Mouse (Mus musculus) forebrain, embryonic 14.5 days (tissue): Measurements from ENCODE around the gene Slc25a5. TPM values are rescaled to one million over a fixed set of nuclear protein-coding genes. Genes with fewer than 3 reads are reported as not detected.
"Not testable (repeated sequence)": the region's sequence is repeated elsewhere in the genome, so short reads cannot be mapped to it uniquely, and the experiment has no call there.

Experiments
- ATAC-seq: fragments of 200-750 bp; cut with Nextera tagmentation; 2 replicates; pipeline ENCODE4 v1.8.0; 2017; ENCODE audit warnings: mild to moderate bottlenecking, moderate library complexity
- DNase-seq: peaks from one replicate; pipeline ENCODE4 v3.0.0-alpha.2; 2015; ENCODE audit warnings: low spot score
- H3K27ac ChIP-seq: fragments of 300-500 bp; sonication (generic); 2 replicates; pipeline ENCODE4 v1.5.1; 2014; ENCODE audit warnings: low read depth, mild to moderate bottlenecking, control low read depth, low read length, moderate library complexity
- H3K27me3 ChIP-seq: fragments of 300-500 bp; sonication (generic); replicated peaks from 2 replicates; pipeline ENCODE4 v1.6.1; 2014; ENCODE audit warnings: low read length, control low read depth, mixed read lengths; ENCODE audit not compliant: control insufficient read depth, insufficient read depth
- H3K36me3 ChIP-seq: fragments of 300-500 bp; sonication (generic); 2 replicates; pipeline ENCODE4 v1.6.1; 2014; ENCODE audit warnings: low read length, control low read depth; ENCODE audit not compliant: control insufficient read depth, insufficient read depth
- H3K4me1 ChIP-seq: fragments of 300-500 bp; sonication (generic); 2 replicates; pipeline ENCODE4 v1.6.1; 2014; ENCODE audit warnings: antibody characterized with exemption, low read length, control low read depth; ENCODE audit not compliant: control insufficient read depth, insufficient read depth
- H3K4me2 ChIP-seq: fragments of 300-500 bp; sonication (generic); 2 replicates; pipeline ENCODE4 v1.6.1; 2014; ENCODE audit warnings: mild to moderate bottlenecking, control low read depth, low read length
- H3K4me3 ChIP-seq: fragments of 300-500 bp; sonication (generic); 2 replicates; pipeline ENCODE4 v1.5.1; 2014; ENCODE audit warnings: low read depth, low read length, control low read depth
- H3K9ac ChIP-seq: fragments of 300-500 bp; sonication (generic); 2 replicates; pipeline ENCODE4 v1.6.1; 2014; ENCODE audit warnings: mild to moderate bottlenecking, low read length, control low read depth, moderate library complexity
- H3K9me3 ChIP-seq: fragments of 300-500 bp; sonication (generic); replicated peaks from 2 replicates; pipeline ENCODE4 v1.6.1; 2016; ENCODE audit warnings: low read length, control low read depth, mixed read lengths; ENCODE audit not compliant: control insufficient read depth
- WGBS: fragments of 180-500 bp; shearing (Covaris S2); extraction: QIAGEN DNeasy Blood & Tissue Kit; methylation state at CpG from one replicate; pipeline ENCODE4 v1.1.7; 2014; 5-methylcytosine and 5-hydroxymethylcytosine counted together
- polyA plus RNA-seq: library from polyadenylated mRNA; unstranded; fragments of >200 nt; fragmentation: Nextera tagmentation; extraction: Ambion mirVana; gene quantifications from 2 replicates; pipeline ENCODE4 v1.2.1, GENCODE M21; 2014

Gene Slc25a5
- polyA plus RNA-seq, 1 experiment from 2014 or later: 711 TPM

- no peaks in the 10 kb centered on the region for H3K36me3 ChIP-seq
- no peak for DNase-seq
- ATAC-seq: no peak
- H3K9ac ChIP-seq: no peak overlapping the region
- WGBS: 65% methylated on average over 4 of the region's 4 CpGs
- no peaks in the 10 kb centered on the region for H3K4me1 ChIP-seq
- no peak overlapping the region for H3K27ac ChIP-seq
- H3K9me3 ChIP-seq: no peaks in the 10 kb centered on the region
- H3K4me2 ChIP-seq: no peak overlapping the region
- no peaks in the 10 kb centered on the region for H3K27me3 ChIP-seq
- no peak overlapping the region for H3K4me3 ChIP-seq
These were observed 6.1 kb upstream of the Slc25a5 start for GRCm38 (mm10) chrX:36789360-36789759.

DNA sequence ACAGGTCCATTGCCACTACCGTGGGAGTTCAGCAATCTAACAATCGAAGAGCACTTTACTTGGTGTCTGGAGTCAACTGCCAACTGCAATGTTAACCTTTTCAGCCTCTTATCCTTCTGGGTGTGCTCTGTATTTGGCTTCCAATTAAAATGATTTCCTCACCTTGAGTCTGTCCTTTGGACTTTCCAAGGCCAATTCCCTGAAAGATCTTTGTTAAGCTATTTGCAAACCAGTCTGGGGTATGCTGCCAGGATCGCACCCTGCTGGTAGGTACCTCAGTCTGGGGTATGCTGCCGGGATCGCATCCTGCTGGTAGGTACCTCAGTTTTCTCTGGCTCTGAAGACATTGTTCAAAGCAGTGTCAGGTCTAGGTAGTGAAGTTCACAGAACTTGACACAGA lies 880 bp upstream of the Slc25a5 start:
- H3K4me3 ChIP-seq: no peak overlapping the region
- WGBS: 65% methylated on average over 5 of the region's 5 CpGs
- no peak for ATAC-seq
- H3K27me3 ChIP-seq: no peaks in the 10 kb centered on the region
- no peak overlapping the region for H3K4me2 ChIP-seq
- no peak for DNase-seq
- no peak overlapping the region for H3K9ac ChIP-seq
- no peaks in the 10 kb centered on the region for H3K4me1 ChIP-seq
- H3K36me3 ChIP-seq: 0 out of 2 replicates have a peak, but pooled peaks cover 11% of the 10 kb centered on the region
- H3K27ac ChIP-seq: no peak overlapping the region
- no peaks in the 10 kb centered on the region for H3K9me3 ChIP-seq

GRCm38 (mm10) chrX:36796163-36796581 lies 721 bp downstream of the Slc25a5 start:
- Histone ChIP-seq H3K4me2 (peak overlapping the region; percentile 51), H3K4me3 (peak overlapping the region; percentile 54), H3K27ac (peak overlapping the region; percentile 72; the same call in 1 of the 2 replicates), H3K9me3 (no peaks in the 10 kb centered on the region), H3K9ac (peak overlapping the region; percentile 72), H3K36me3 (0 out of 2 replicates have a peak, but pooled peaks cover 11% of the 10 kb centered on the region), H3K4me1 (no peaks in the 10 kb centered on the region), H3K27me3 (no peaks in the 10 kb centered on the region)
- WGBS: 33% methylated on average over 41 of the region's 41 CpGs
- DNase-seq (peak; percentile 71), ATAC-seq (peak; percentile 84)

- not testable (repeated sequence) for ATAC-seq
These were observed 1.3 kb downstream of the Slc25a5 start for GRCm38 (mm10) chrX:36796734-36797133.

DNA sequence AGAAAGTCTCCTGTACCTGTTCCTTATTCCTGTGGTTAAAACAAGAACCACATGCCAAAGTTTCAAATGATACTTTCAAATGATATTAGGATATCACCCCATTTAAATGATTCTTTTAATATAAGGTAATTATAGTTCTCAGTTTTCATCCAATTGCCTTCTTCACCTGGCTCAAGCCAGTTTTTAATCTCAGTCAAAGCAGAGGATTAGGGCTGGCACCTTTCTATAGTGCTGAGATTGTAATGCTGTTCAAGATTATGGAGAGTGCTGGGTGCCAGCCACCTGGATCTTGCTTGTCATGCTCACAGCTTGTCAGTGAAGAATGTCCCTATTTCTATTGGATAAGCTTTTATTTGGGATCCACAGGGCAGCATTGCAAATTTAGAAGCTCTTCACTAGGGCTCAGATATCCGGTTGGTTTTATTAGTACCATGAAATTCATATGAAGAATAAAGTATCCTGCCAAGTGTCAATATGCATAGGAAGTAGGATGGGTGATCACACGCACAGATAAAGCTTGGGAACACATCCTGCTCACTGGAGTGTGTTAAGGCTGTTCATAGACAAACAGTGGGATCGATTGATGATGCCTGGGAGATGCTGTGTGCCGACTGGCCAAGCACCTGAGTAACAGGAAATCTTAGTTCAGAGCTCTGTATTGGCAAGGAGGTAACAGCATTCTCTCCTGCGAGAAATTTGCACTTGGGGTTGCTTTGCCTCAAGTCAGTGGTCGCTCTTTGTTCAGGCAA lies 3.9 kb downstream of the Slc25a5 start:
- ATAC-seq (no peak), DNase-seq (no peak)
- Histone ChIP-seq H3K4me1 (no peaks in the 10 kb centered on the region), H3K4me3 (no peak overlapping the region), H3K4me2 (no peak overlapping the region), H3K9me3 (no peaks in the 10 kb centered on the region), H3K27me3 (no peaks in the 10 kb centered on the region), H3K9ac (no peak overlapping the region), H3K27ac (no peak overlapping the region), H3K36me3 (0 out of 2 replicates have a peak, but pooled peaks cover 11% of the 10 kb centered on the region)
- 55% methylated on average over 6 of the region's 6 CpGs for WGBS

More at GRCm38 (mm10) chrX:36796734-36797133, 1.3 kb downstream of the Slc25a5 start:
- not testable (repeated sequence) for DNase-seq, H3K27me3 ChIP-seq, H3K27ac ChIP-seq, H3K4me1 ChIP-seq, H3K9me3 ChIP-seq
- Histone ChIP-seq H3K4me3 (peak overlapping the region; percentile 54), H3K4me2 (peak overlapping the region; percentile 51), H3K9ac (peak overlapping the region; percentile 72; the same call in 1 of the 2 replicates), H3K36me3 (0 out of 2 replicates have a peak, but pooled peaks cover 11% of the 10 kb centered on the region)
- WGBS: 76% methylated on average over 8 of the region's 8 CpGs

- H3K9me3 ChIP-seq: no peaks in the 10 kb centered on the region
- no peaks in the 10 kb centered on the region for H3K27me3 ChIP-seq
- DNase-seq (no peak), ATAC-seq (no peak)
- 83% methylated on average over 5 of the region's 5 CpGs for WGBS
- no peaks in the 10 kb centered on the region; the same call in 1 of the 2 replicates for H3K4me1 ChIP-seq
- no peak overlapping the region for H3K27ac ChIP-seq
- H3K9ac ChIP-seq: no peak overlapping the region
- no peak overlapping the region for H3K4me2 ChIP-seq
- H3K4me3 ChIP-seq: no peak overlapping the region
- 0 out of 2 replicates have a peak, but pooled peaks cover 1% of the 10 kb centered on the region for H3K36me3 ChIP-seq
These were observed 7.7 kb downstream of the Slc25a5 start for GRCm38 (mm10) chrX:36803189-36803588.

DNA sequence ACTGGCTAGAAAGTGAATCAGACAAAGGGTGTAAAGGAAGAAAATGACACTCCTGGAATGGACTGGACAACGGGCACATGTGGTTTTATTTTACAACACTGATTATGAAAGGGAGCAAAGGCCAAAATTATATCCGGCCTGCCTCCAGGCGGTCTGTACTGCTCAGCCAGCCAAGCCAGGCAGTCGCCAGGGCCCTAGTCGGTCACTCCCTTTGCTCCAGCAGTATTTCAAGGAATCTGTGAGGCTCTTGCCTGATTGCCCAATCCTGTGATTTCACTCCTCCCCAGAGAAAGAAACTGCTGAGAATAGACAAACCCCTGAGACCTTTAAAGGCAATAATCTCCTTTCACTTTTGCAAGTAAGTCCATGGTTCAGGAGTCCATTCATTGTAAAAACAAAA lies 8.7 kb downstream of the Slc25a5 start:
- DNase-seq (no peak), ATAC-seq (no peak)
- Histone ChIP-seq H3K27ac (no peak overlapping the region), H3K36me3 (no peaks in the 10 kb centered on the region), H3K27me3 (no peaks in the 10 kb centered on the region), H3K4me2 (no peak overlapping the region), H3K9ac (no peak overlapping the region), H3K9me3 (no peaks in the 10 kb centered on the region), H3K4me1 (no peaks in the 10 kb centered on the region; the same call in 1 of the 2 replicates), H3K4me3 (no peak overlapping the region)
- 78% methylated on average over 5 of the region's 5 CpGs for WGBS

DNA sequence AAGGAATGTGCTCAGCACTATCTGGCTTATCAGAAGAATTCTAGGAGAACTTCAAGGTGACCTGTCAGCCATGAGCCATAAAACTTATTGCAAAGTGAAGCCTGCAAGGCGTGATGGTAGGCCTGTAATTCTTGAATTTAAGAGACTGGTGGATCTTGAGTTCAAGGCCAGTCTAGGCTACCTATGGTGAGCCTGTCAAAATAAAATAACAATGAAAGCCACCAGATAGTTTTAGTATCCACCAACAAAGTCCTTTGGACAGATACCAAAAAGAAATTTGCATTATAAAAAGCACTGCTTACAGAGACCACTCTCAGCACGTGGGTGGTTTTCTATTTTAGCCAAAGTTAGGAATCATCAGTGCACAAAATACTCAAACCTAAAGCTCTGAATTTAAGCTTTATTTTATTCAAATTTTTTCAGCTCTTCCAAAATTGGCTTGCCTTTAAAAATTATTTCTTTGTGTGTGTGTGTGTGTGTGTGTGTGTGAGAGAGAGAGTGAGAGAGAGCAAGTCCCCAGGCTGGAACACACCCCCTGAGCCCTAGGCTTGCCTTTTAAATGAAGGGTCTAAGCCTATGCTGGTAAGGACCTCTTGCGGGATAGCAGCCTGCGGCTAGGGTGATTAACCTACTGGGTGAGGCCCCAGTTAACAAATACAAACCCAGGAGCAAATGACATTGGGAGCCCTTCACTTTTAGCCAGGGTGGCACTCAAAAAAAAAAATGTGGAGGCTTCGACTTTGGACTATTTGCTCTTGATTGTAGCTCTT lies 10.2 kb downstream of the Slc25a5 start:
- DNase-seq (no peak), ATAC-seq (no peak)
- WGBS: 49% methylated on average over 5 of the region's 5 CpGs
- H3K9ac ChIP-seq: no peak overlapping the region
- no peak overlapping the region for H3K4me3 ChIP-seq
- H3K27me3 ChIP-seq: no peaks in the 10 kb centered on the region
- no peaks in the 10 kb centered on the region for H3K9me3 ChIP-seq
- no peaks in the 10 kb centered on the region for H3K36me3 ChIP-seq
- no peak overlapping the region for H3K4me2 ChIP-seq
- H3K4me1 ChIP-seq: no peaks in the 10 kb centered on the region; the same call in 1 of the 2 replicates
- no peak overlapping the region for H3K27ac ChIP-seq
